Mouse (Mus musculus) cortical plate, adult 2 months (tissue): Measurements from ENCODE around the gene Rbpms2.

ENCODE experiments used
- CTCF ChIP-seq: fragments of 200-500 bp; IDR thresholded peaks from 2 replicates; pipeline ENCODE4 v1.5.1; 2011; ENCODE audit warnings: mild to moderate bottlenecking, control low read depth, low read length; ENCODE audit not compliant: insufficient read depth; ENCODE audit errors: extremely low read depth
- POLR2A ChIP-seq: fragments of 200-500 bp; IDR thresholded peaks from 2 replicates; pipeline ENCODE4 v1.6.1; 2011; ENCODE audit warnings: mild to moderate bottlenecking, low read length, control low read depth; ENCODE audit not compliant: insufficient read depth; ENCODE audit errors: extremely low read depth

DNA sequence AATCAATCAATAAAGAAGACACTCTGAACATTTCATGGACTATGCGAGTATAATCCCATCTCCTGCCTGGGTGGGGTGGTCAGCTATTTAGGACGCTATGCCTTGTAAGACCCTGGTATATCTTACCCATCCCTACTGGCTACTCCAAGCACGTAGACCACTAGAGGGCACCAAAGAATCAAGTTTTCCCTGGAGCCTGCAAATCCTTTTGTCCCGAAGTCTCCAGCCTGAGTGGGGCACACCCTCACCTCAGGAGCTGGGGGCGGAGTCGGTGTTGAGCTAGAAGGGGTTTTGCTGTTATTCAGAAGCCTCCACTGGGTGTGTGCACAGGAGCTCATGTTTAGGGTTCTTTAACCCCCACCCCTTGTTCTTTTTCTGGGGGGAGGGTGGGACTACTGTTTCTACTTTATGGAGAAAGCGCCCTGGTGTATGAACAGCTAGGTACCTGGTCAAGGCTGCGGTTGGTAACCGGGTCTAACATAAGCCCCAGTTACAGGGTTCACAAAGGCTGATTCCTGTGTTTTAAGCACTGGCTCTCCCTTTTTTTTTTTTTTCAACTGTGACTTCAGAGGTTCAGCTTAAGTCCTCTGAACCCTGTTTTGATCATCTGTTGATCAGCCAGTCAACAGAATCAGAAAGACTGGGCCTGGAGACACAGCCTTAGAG, 23.8 kb upstream of the Rbpms2 start:
- TF ChIP-seq CTCF = peak; percentile 77
- TF ChIP-seq POLR2A = no peak
